Mouse (Mus musculus): ENCODE measurements at regions not wholly inside any gene's neighbourhood (a gene's known extent, or its start where the extent isn't known, plus 50 kb on each side); places are given as distances from the start of the nearest gene placed in this dataset.

DNA sequence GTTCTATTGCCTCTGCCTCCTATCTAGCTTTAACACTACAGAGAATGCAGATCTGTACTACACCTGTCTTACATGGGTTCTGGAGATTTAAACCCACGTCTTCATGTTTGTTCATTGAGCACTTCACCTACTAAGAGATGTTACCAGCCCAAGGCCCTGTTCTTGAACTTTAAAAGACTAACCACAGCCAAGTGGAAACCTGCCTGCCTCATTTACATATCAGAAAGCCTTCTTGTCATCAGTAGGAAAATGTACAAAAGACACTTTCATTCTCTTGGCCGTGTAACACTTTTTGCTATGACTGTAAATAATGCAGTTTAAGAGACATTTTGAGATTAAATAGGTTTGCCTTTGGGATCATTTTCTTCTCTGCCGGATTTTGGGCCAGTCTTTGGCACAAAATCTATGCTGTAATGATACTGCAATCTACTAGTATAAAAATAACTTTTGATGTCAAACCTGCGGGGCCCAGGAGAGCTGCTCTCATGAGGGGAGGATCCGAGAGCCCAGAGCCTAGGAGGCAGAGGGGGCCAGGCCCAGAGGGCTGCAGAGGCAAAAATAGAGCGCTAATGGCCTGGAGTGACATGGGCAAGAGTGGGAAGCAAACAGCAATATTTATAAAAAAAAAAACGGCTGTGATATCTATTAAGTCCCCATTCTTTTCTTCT, 318.4 kb upstream of the Myo3a start:
- TF ChIP-seq USF1 (IDR thresholded peaks at IDR 0.05; ENCODE audit: low read depth) (no peak), POLR2A (IDR thresholded peaks at IDR 0.05; ENCODE audit: insufficient read length, low read depth) (no peak), MAX (IDR thresholded peaks at IDR 0.05; ENCODE audit: low read depth) (no peak), POLR2AphosphoS2 (IDR thresholded peaks at IDR 0.05; ENCODE audit: insufficient read length, low read depth) (no peak), E2F4 (IDR thresholded peaks at IDR 0.05; ENCODE audit: insufficient read depth) (no peak), MYOG (IDR thresholded peaks at IDR 0.05; ENCODE audit: control insufficient read depth in 1 of 3, insufficient read depth in 1 of 3, insufficient read length in 2 of 3, low read depth in 2 of 3) (no peak), REST (IDR thresholded peaks at IDR 0.05; ENCODE audit: insufficient read depth, insufficient read length) (no peak), MYOD1 (IDR thresholded peaks at IDR 0.05; ENCODE audit: control insufficient read depth in 1 of 3, insufficient read length in 2 of 3, low read depth in 2 of 3) (no peak)

All from myocyte (in vitro differentiated cells).